Comparison of ENCODE assay signal across 26 mouse cellular contexts in the genomic region with DNA sequence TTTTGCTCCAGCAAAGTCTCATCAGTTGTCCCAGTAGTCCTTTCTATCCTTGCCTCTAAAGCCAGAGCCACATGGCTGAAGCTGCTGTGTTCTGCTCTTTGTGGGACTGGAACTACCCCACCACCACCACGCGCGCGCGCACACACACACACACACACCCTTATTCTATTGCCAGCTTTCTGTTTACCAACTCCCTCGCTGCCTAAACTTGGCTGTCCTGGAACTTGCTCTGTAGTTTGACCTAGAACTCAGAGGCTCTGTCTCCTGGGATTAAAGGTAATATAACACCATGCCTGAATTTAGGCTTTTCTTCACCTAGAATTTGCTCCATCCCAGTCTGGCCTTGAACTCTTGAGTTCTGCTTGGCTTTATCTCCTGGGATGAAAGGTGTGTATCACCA. TPM values are rescaled to one million over a fixed set of nuclear protein-coding genes. Genes with fewer than 3 reads are reported as not detected.
A peak's percentile ranks its signal among the peaks of the same experiment; 100 is the strongest.
DNase-seq lines count a peak whose midpoint lies in the region; ATAC-seq and TF ChIP-seq lines count a peak whose summit lies in the region.
"Had no signal": no experiment of that assay in that cellular context is flagged by ENCODE, and none has a peak within 500 bp of the region (broad histone marks: within the 10 kb centered on the region; RNA-seq: fewer than 3 reads in every experiment).

No protein-coding gene starts in this region.

- no peak overlapping the region for H3K9ac ChIP-seq in liver, adult 2 months (ENCODE audit: low read depth, low read length)
- no peak overlapping the region for H3K9ac ChIP-seq in liver, embryonic 11.5 days (ENCODE audit: low read depth, low read length)
- H3K9ac ChIP-seq in liver, embryonic 16.5 days (ENCODE audit: low read depth, low read length) = no peak overlapping the region
- H3K9ac ChIP-seq in liver, postnatal 0 days (replicated peaks) = no peak overlapping the region
- H3K9ac ChIP-seq in liver, embryonic 12.5 days = no peak overlapping the region

- no peaks in the 10 kb centered on the region for H3K27me3 ChIP-seq in liver, adult 2 months (ENCODE audit: control insufficient read depth, insufficient read depth, low read length)
- no peaks in the 10 kb centered on the region for H3K27me3 ChIP-seq in liver, embryonic 11.5 days (replicated peaks; ENCODE audit: control insufficient read depth, insufficient read depth, low read length)
- no peaks in the 10 kb centered on the region for H3K27me3 ChIP-seq in liver, embryonic 16.5 days (ENCODE audit: control insufficient read depth, insufficient read depth, low read depth, low read length)
- H3K27me3 ChIP-seq in liver, postnatal 0 days (ENCODE audit: insufficient read depth, low read length) = no peaks in the 10 kb centered on the region
- peaks cover 3% of the 10 kb centered on the region for H3K27me3 ChIP-seq in liver, embryonic 12.5 days (replicated peaks)
- H3K27me3 ChIP-seq: Patski had no signal

- H3K4me2 ChIP-seq in liver, embryonic 11.5 days = no peak overlapping the region
- H3K4me2 ChIP-seq in liver, embryonic 16.5 days (ENCODE audit: low read depth, low read length) = no peak overlapping the region
- H3K4me2 ChIP-seq in liver, postnatal 0 days (ENCODE audit: low read depth, low read length) = no peak overlapping the region
- H3K4me2 ChIP-seq in liver, embryonic 12.5 days = no peak overlapping the region

- no peaks in the 10 kb centered on the region for H3K36me3 ChIP-seq in liver, adult 2 months (ENCODE audit: control insufficient read depth, insufficient read depth, low read length)
- H3K36me3 ChIP-seq in liver, embryonic 11.5 days (ENCODE audit: control insufficient read depth, insufficient read depth, low read length) = no peaks in the 10 kb centered on the region
- H3K36me3 ChIP-seq in liver, embryonic 16.5 days (ENCODE audit: control insufficient read depth, insufficient read depth) = no peaks in the 10 kb centered on the region
- H3K36me3 ChIP-seq in liver, postnatal 0 days (replicated peaks; ENCODE audit: insufficient read depth, low read length) = no peaks in the 10 kb centered on the region
- H3K36me3 ChIP-seq in liver, embryonic 12.5 days = no peaks in the 10 kb centered on the region
- H3K36me3 ChIP-seq: G1E had no signal

- no peak for ATAC-seq in liver, embryonic 11.5 days (replicated peaks; ENCODE audit: low FRiP score)
- peak; percentile 61 for ATAC-seq in liver, embryonic 16.5 days (ENCODE audit: low read depth)
- ATAC-seq in liver, postnatal 0 days = peak; percentile 26; the same call in 1 of the 2 replicates
- ATAC-seq in liver, embryonic 12.5 days = no peak
- ATAC-seq: activated CD4-positive, CD25-positive, alpha-beta regulatory T cell, adult 4 months; CD4-positive, CD25-positive, alpha-beta regulatory T cell, adult 4 months; Patski had no signal

- no peak for TF ChIP-seq POLR2A in liver, adult 2 months (IDR thresholded peaks at IDR 0.05; ENCODE audit: extremely low read depth, insufficient read depth, low read length)

- H3K79me2 ChIP-seq in liver, adult 2 months (ENCODE audit: control insufficient read depth, insufficient read depth, low read length) = no peaks in the 10 kb centered on the region

- DNase-seq in liver, adult 2 months (ENCODE audit: extremely low read depth, low read depth, low spot score) = peak; percentile 90
- no peak for DNase-seq in liver, embryonic 11.5 days (ENCODE audit: low spot score)
- no peak for DNase-seq in liver
- DNase-seq in liver, postnatal 0 days = peak; percentile 33
- DNase-seq: adrenal gland, adult 2 months; adrenal gland, adult 8-10 months; adrenal gland, postnatal 10 days; adrenal gland, postnatal 14 days; adrenal gland, postnatal 25 days; adrenal gland, postnatal 36 days; B cell, adult 2 months; cerebellum, adult 11 months; cerebellum, adult 11-12 months; cerebellum, adult 18-20 months had no signal

- peaks cover 15% of the 10 kb centered on the region for H3K4me1 ChIP-seq in liver, adult 2 months (ENCODE audit: control insufficient read depth, insufficient read depth, low read length)
- H3K4me1 ChIP-seq in liver, embryonic 11.5 days (replicated peaks; ENCODE audit: control insufficient read depth, insufficient read depth, low read length) = no peaks in the 10 kb centered on the region
- no peaks in the 10 kb centered on the region for H3K4me1 ChIP-seq in liver, embryonic 16.5 days (ENCODE audit: control insufficient read depth, low read depth, low read length)
- 0 out of 2 replicates have a peak, but pooled peaks cover 2% of the 10 kb centered on the region for H3K4me1 ChIP-seq in liver, postnatal 0 days (ENCODE audit: insufficient read depth)
- no peaks in the 10 kb centered on the region for H3K4me1 ChIP-seq in liver, embryonic 12.5 days

- H3K4me3 ChIP-seq in liver, adult 2 months (ENCODE audit: insufficient read depth, low read depth, low read length) = no peak overlapping the region
- H3K4me3 ChIP-seq in liver, embryonic 11.5 days (ENCODE audit: low read depth, low read length) = no peak overlapping the region
- no peak overlapping the region for H3K4me3 ChIP-seq in liver, embryonic 16.5 days (ENCODE audit: low read depth, low read length)
- H3K4me3 ChIP-seq in liver, postnatal 0 days (ENCODE audit: low read depth, low read length) = no peak overlapping the region
- H3K4me3 ChIP-seq in liver, embryonic 12.5 days = no peak overlapping the region

- no peak for TF ChIP-seq CTCF in liver, adult 2 months (IDR thresholded peaks at IDR 0.05; ENCODE audit: low read depth, low read length)
- TF ChIP-seq CTCF in liver, postnatal 0 days (IDR thresholded peaks at IDR 0.05; ENCODE audit: low read depth) = no peak

- H3K9me3 ChIP-seq in liver, embryonic 11.5 days (ENCODE audit: control insufficient read depth, low read length) = no peaks in the 10 kb centered on the region
- no peaks in the 10 kb centered on the region for H3K9me3 ChIP-seq in liver, embryonic 16.5 days (replicated peaks; ENCODE audit: control insufficient read depth, low read length)
- H3K9me3 ChIP-seq in liver, postnatal 0 days (ENCODE audit: low read length) = no peaks in the 10 kb centered on the region
- H3K9me3 ChIP-seq in liver, embryonic 12.5 days (replicated peaks) = no peaks in the 10 kb centered on the region
- H3K9me3 ChIP-seq: G1E had no signal

- no peak for TF ChIP-seq EP300 in liver, postnatal 0 days (IDR thresholded peaks at IDR 0.05; ENCODE audit: low read depth)

- no peak overlapping the region; the same call in 1 of the 2 replicates for H3K27ac ChIP-seq in liver, adult 2 months (replicated peaks; ENCODE audit: insufficient read depth, low read depth, low read length)
- H3K27ac ChIP-seq in liver, embryonic 11.5 days (ENCODE audit: low read depth, low read length) = no peak overlapping the region
- H3K27ac ChIP-seq in liver, embryonic 16.5 days (ENCODE audit: low read length) = no peak overlapping the region
- no peak overlapping the region for H3K27ac ChIP-seq in liver, postnatal 0 days (ENCODE audit: low read depth)
- H3K27ac ChIP-seq in liver, embryonic 12.5 days = no peak overlapping the region

- 31% methylated on average over 6 of the region's 6 CpGs for WGBS in liver, adult 2 months
- WGBS in liver, embryonic 11.5 days = 90% methylated on average over 6 of the region's 6 CpGs
- 75% methylated on average over 6 of the region's 6 CpGs for WGBS in liver, embryonic 16.5 days (ENCODE audit: insufficient replicate concordance)
- 68% methylated on average over 6 of the region's 6 CpGs for WGBS in liver, postnatal 0 days (ENCODE audit: insufficient replicate concordance)
- 77% methylated on average over 6 of the region's 6 CpGs for WGBS in liver, embryonic 12.5 days (ENCODE audit: insufficient replicate concordance)

RNA-seq across cellular contexts. Expression of a gene that starts 5.1 kb away (rescaled TPM):
- not detected in 2 replicates for total RNA-seq in liver, adult 2 months (2014; rRNA removed)
- polyA plus RNA-seq in liver, adult 2 months (2012; rRNA removed) = not detected in 2 replicates
- not detected in 2 replicates for polyA plus RNA-seq in liver, embryonic 11.5 days (2014; fragmentation: Nextera tagmentation; extraction: Ambion mirVana)
- polyA plus RNA-seq in liver, embryonic 16.5 days (2015; fragmentation: Nextera tagmentation; extraction: Ambion mirVana) = not detected in 2 replicates
- polyA plus RNA-seq in liver, postnatal 0 days (2015; fragmentation: Nextera tagmentation; extraction: Ambion mirVana) = 0.16 TPM in 1 of 2 replicates, not detected in the other
- polyA plus RNA-seq in liver, embryonic 12.5 days (2016; fragmentation: Nextera tagmentation; extraction: Ambion mirVana) = not detected in 2 replicates
- total RNA-seq: adrenal gland, adult 18-20 months; adrenal gland, adult 2 months; adrenal gland, adult 8-10 months; adrenal gland, postnatal 10 days; adrenal gland, postnatal 14 days; adrenal gland, postnatal 25 days; adrenal gland, postnatal 36 days; adrenal gland, postnatal 4 days; CH12.LX; G1E; MEL had no signal
- polyA plus RNA-seq: activated CD4-positive, CD25-positive, alpha-beta regulatory T cell, adult 4 months; adrenal gland, adult 2 months; brain, embryonic 14.5 days; C2C12; CD4-positive, CD25-positive, alpha-beta regulatory T cell, adult 4 months; G1E; Patski had no signal

RNA-seq across cellular contexts. Expression of a gene that starts 11.2 kb away (rescaled TPM):
- total RNA-seq in liver, adult 2 months (2014; rRNA removed) = not detected in 2 replicates
- 0.05 TPM in 1 of 2 replicates, not detected in the other for polyA plus RNA-seq in liver, adult 2 months (2012; rRNA removed)
- 13.9 and 14.6 TPM in 2 replicates for polyA plus RNA-seq in liver, embryonic 11.5 days (2014; fragmentation: Nextera tagmentation; extraction: Ambion mirVana)
- polyA plus RNA-seq in liver, embryonic 16.5 days (2015; fragmentation: Nextera tagmentation; extraction: Ambion mirVana) = 0.97 and 0.98 TPM in 2 replicates
- 0.47 and 1.0 TPM in 2 replicates for polyA plus RNA-seq in liver, postnatal 0 days (2015; fragmentation: Nextera tagmentation; extraction: Ambion mirVana)
- polyA plus RNA-seq in liver, embryonic 12.5 days (2016; fragmentation: Nextera tagmentation; extraction: Ambion mirVana) = 7.9 and 8.4 TPM in 2 replicates
- total RNA-seq: adrenal gland, adult 18-20 months; adrenal gland, adult 2 months; adrenal gland, postnatal 10 days; adrenal gland, postnatal 14 days; adrenal gland, postnatal 25 days; adrenal gland, postnatal 36 days; adrenal gland, postnatal 4 days; CH12.LX had no signal
- polyA plus RNA-seq: brain, embryonic 14.5 days; C2C12; CD4-positive, CD25-positive, alpha-beta regulatory T cell, adult 4 months; Patski had no signal

RNA-seq across cellular contexts. Expression of a gene that starts 18.8 kb away (rescaled TPM):
- 17.3 and 21.9 TPM in 2 replicates for total RNA-seq in liver, adult 2 months (2014; rRNA removed)
- 16.3 and 18.2 TPM in 2 replicates for polyA plus RNA-seq in liver, adult 2 months (2012; rRNA removed)
- 3.7 and 5.6 TPM in 2 replicates for polyA plus RNA-seq in liver, embryonic 11.5 days (2014; fragmentation: Nextera tagmentation; extraction: Ambion mirVana)
- 5.7 and 6.2 TPM in 2 replicates for polyA plus RNA-seq in liver, embryonic 16.5 days (2015; fragmentation: Nextera tagmentation; extraction: Ambion mirVana)
- 11.9 and 12.3 TPM in 2 replicates for polyA plus RNA-seq in liver, postnatal 0 days (2015; fragmentation: Nextera tagmentation; extraction: Ambion mirVana)
- polyA plus RNA-seq in liver, embryonic 12.5 days (2016; fragmentation: Nextera tagmentation; extraction: Ambion mirVana) = 3.7 and 4.1 TPM in 2 replicates

Comparison
In these comparisons a context has a peak if more than half of its experiments do, and no peak if none do; other contexts are left out.
1. DNase-seq: peak in liver, adult 2 months (single experiment) and liver, postnatal 0 days (single experiment); none in liver, embryonic 11.5 days (single experiment) and liver (single experiment).
2. ATAC-seq: peak in liver, embryonic 16.5 days (single experiment) and liver, postnatal 0 days (single experiment); none in liver, embryonic 11.5 days (single experiment) and liver, embryonic 12.5 days (single experiment).